Mouse (Mus musculus) layer of hippocampus, adult 2 months (tissue): ENCODE results near the gene Atp11c. TPM values are rescaled to one million over a fixed set of nuclear protein-coding genes. Genes with fewer than 3 reads are reported as not detected.

Experiments used
- DNase-seq, 2 experiments: peaks; one replicate each; pipeline ENCODE4 v3.0.0; 2022; ENCODE audit warnings: low spot score in 2 of 2
- H3K27ac ChIP-seq: fragments of 200-600 bp; 2 replicates; pipeline ENCODE4 v1.8.1; 2022
- H3K4me3 ChIP-seq: fragments of 200-600 bp; 2 replicates; pipeline ENCODE4 v1.8.1; 2022; ENCODE audit warnings: mild to moderate bottlenecking
- CTCF ChIP-seq: fragments of 200-600 bp; conservative IDR thresholded peaks from 2 replicates; pipeline ENCODE4 v1.8.1; 2022; ENCODE audit warnings: antibody characterized with exemption, mild to moderate bottlenecking, moderate library complexity
- microRNA-seq, 2 experiments: library from miRNA; unstranded; fragments of <30 nt; microRNA quantifications; one replicate each; pipeline ENCODE4 v1.2.0; 2021
- total RNA-seq, 2 experiments: library from RNA; stranded (reverse); gene quantifications; 2 replicates each; pipeline ENCODE4 v1.2.3; 2021

Atp11c gene
- total RNA-seq, 2 experiments from 2014 or later: 8.6 to 11.3 TPM

DNA sequence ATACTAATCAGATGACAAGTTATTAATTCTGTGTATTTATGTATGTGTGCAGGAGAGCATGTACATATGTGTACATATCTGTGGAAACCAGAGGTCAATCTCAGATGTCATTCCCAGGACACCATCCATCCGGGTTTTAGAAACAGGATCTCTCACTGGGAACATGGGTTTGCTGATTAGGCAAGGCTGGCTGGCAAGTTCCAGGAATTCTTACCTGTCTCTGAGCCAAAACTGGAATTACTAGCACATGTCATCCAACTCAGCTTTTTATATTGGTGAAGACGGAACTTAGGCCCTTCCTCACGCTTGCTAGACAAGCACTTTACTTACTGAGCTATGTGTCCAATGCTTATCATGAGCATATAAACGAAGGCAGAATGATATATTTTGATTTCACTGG lies 247.5 kb downstream of the Atp11c start:
- Histone ChIP-seq H3K27ac (no peak overlapping the region), H3K4me3 (no peak overlapping the region)
- no peak for TF ChIP-seq CTCF
- DNase-seq: no peak

GRCm38 (mm10) chrX:60329735-60330134 lies 262.8 kb downstream of the Atp11c start:
- no peak overlapping the region for H3K27ac ChIP-seq
- DNase-seq: no peak
- no peak overlapping the region for H3K4me3 ChIP-seq
- TF ChIP-seq CTCF: no peak

DNA sequence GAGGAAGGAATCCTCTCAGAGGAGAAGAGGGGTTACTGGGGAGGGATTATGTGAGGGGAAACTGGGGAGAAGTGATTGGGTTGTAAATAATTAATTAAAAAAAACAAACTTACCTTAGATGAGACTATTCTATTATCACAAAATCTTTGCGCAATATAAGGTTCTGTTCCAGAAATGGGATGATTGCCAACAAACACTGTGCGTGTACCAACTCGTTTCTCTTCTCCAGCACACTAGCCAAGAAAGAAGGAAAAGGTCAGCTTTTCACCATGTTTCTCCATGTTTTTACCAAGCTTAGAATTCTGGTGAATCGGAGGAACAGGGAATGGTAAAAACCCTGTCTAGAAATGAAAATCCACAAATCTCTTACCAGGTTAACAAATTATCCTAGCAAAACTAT lies 271.2 kb downstream of the Atp11c start:
- Histone ChIP-seq H3K4me3 (no peak overlapping the region), H3K27ac (no peak overlapping the region)
- TF ChIP-seq CTCF: no peak
- no peak for DNase-seq

GRCm38 (mm10) chrX:60317661-60318060 lies 274.8 kb downstream of the Atp11c start:
- TF ChIP-seq CTCF: no peak
- Histone ChIP-seq H3K4me3 (no peak overlapping the region), H3K27ac (no peak overlapping the region)
- DNase-seq: no peak

- no peak for TF ChIP-seq CTCF
- Histone ChIP-seq H3K27ac (no peak overlapping the region), H3K4me3 (no peak overlapping the region)
- no peak for DNase-seq
Observed at GRCm38 (mm10) chrX:60292335-60292734, 300.2 kb downstream of the Atp11c start.

- no peak overlapping the region for H3K27ac ChIP-seq
- no peak overlapping the region for H3K4me3 ChIP-seq
- DNase-seq: no peak
- TF ChIP-seq CTCF: no peak
Observed at GRCm38 (mm10) chrX:60255346-60255745, 337.2 kb downstream of the Atp11c start.

GRCm38 (mm10) chrX:60187726-60188125 lies 404.8 kb downstream of the Atp11c start:
- H3K4me3 ChIP-seq: no peak overlapping the region
- no peak for TF ChIP-seq CTCF
- no peak overlapping the region for H3K27ac ChIP-seq
- no peak for DNase-seq

- Histone ChIP-seq H3K27ac (no peak overlapping the region), H3K4me3 (no peak overlapping the region)
- TF ChIP-seq CTCF: no peak
- no peak for DNase-seq
Observed at GRCm38 (mm10) chrX:60182611-60183010, 409.9 kb downstream of the Atp11c start.

GRCm38 (mm10) chrX:60178744-60179458 lies 413.6 kb downstream of the Atp11c start, which contains the start of gene Mcf2:
Mcf2 (minus strand) TSS chrX:60179089.
- no peak for TF ChIP-seq CTCF
- Histone ChIP-seq H3K27ac (no peak within 1 kb of the TSS), H3K4me3 (peak within 1 kb of the TSS; percentile 48)
- no peak for DNase-seq

DNA sequence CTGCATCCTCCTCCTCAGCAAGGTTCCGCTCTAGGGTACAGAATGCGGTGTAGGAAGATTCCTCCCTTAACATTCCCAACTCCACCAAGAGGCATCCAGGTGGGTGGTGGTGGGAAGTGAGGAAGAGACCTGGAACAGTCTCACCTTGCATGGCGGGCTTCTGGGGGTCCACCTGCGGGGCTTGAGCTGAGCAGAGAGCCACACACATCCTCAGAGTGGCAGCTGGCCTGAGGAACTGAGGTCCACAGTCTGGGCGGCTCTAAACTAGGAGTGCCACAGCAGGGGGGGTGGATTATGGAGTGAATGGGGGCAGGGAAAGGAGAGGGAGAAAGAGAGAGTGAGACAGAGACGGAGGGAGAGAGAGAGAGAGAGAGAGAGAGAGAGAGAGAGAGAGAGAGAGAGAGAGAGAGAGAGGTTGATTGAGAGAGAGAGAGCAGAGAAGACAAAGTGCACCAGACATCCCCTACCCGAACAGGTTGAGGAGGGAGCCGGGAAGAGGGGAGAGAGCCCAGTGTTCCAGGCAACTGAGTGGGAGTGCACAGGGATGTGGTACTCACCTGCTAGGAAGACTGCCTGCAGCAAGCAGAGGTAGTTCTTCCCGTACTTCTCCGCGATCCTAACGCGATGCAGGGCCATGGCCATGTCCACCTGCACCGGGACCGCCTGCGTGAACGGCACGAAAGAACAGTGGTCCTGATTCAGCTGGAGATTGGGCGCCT lies 414.3 kb downstream of the Atp11c start:
- peak overlapping the region; percentile 48 for H3K4me3 ChIP-seq
- H3K27ac ChIP-seq: no peak overlapping the region
- DNase-seq: no peak
- no peak for TF ChIP-seq CTCF

Small RNA genes lying within 50 kb of the gene (microRNA-seq; reads per million reads assigned to microRNA genes)
- gene Mir505: 46.4 to 147 reads per million in 2 experiments

Other genes with a start within 250 kb of the Atp11c start
- gene Gm7073, start 53.4 kb downstream of the Atp11c start, total RNA-seq: not detected